Comparison of ENCODE assay signal across 15 mouse cellular contexts in the genomic region with DNA sequence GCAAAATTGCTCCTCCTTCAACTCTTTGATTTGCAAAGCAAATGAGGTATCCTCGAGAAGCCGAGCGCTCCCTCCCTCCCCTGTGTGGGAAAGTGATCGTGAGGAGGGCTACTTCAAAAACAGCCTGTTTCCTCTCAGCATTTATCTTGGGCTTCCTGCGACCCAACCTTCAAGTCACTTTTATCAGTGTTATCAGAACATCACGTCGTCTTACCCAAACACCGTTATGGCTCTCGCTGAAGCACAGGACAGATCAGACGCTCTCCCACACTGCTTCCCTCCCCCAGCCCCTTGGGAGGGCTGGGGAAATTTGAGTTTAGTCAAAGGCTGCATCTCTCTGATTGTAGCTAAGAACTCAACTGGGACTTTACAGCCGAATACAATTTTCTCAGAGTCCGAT. TPM values are rescaled to one million over a fixed set of nuclear protein-coding genes. Genes with fewer than 3 reads are reported as not detected.
DNase-seq lines count a peak whose midpoint lies in the region; ATAC-seq and TF ChIP-seq lines count a peak whose summit lies in the region.
"Had no signal": no experiment of that assay in that cellular context is flagged by ENCODE, and none has a peak within 500 bp of the region (broad histone marks: within the 10 kb centered on the region; RNA-seq: fewer than 3 reads in every experiment).

No protein-coding gene starts in this region.

- H3K4me2 ChIP-seq in forebrain, embryonic 12.5 days: peak overlapping the region; percentile 21; the same call in 1 of the 2 replicates
- H3K4me2 ChIP-seq in forebrain, embryonic 15.5 days (replicated peaks): no peak overlapping the region
- H3K4me2 ChIP-seq in lung, postnatal 0 days (replicated peaks; ENCODE audit: low read depth, low read length): 0 out of 2 replicates have a peak overlapping the region, but pooled peaks have one; percentile 8
- no peak overlapping the region for H3K4me2 ChIP-seq in stomach, postnatal 0 days (replicated peaks; ENCODE audit: low read depth)
- H3K4me2 ChIP-seq: limb, embryonic 15.5 days had no signal

- no peak for ATAC-seq in forebrain, embryonic 12.5 days (ENCODE audit: low FRiP score)
- ATAC-seq in forebrain, embryonic 15.5 days (replicated peaks): no peak
- no peak for ATAC-seq in lung, postnatal 0 days
- no peak for ATAC-seq in stomach, postnatal 0 days (ENCODE audit: low FRiP score, low TSS enrichment)
- ATAC-seq: hindbrain, embryonic 16.5 days had no signal

- 9% methylated on average over 12 of the region's 12 CpGs for WGBS in forebrain, embryonic 12.5 days
- 7% methylated on average over 12 of the region's 12 CpGs for WGBS in forebrain, embryonic 15.5 days
- 10% methylated on average over 12 of the region's 12 CpGs for WGBS in lung, postnatal 0 days
- WGBS in stomach, postnatal 0 days: 19% methylated on average over 12 of the region's 12 CpGs

- no peak for TF ChIP-seq CTCF in lung, postnatal 0 days (IDR thresholded peaks at IDR 0.05)
- TF ChIP-seq CTCF in brain, embryonic 14.5 days (IDR thresholded peaks at IDR 0.05; ENCODE audit: borderline replicate concordance, extremely low read depth, insufficient read depth, insufficient read length): no peak
- no peak for TF ChIP-seq CTCF in stomach, postnatal 0 days (IDR thresholded peaks at IDR 0.05; ENCODE audit: low read depth)

- no peak overlapping the region for H3K27ac ChIP-seq in forebrain, embryonic 12.5 days
- H3K27ac ChIP-seq in forebrain, embryonic 15.5 days (replicated peaks): no peak overlapping the region
- no peak overlapping the region for H3K27ac ChIP-seq in lung, postnatal 0 days (ENCODE audit: low read length)
- no peak overlapping the region for H3K27ac ChIP-seq in stomach, postnatal 0 days (replicated peaks)
- H3K27ac ChIP-seq: layer of hippocampus, adult 2 months; limb, embryonic 15.5 days had no signal

- H3K36me3 ChIP-seq in forebrain, embryonic 12.5 days (replicated peaks): peaks cover 18% of the 10 kb centered on the region
- peaks cover 20% of the 10 kb centered on the region for H3K36me3 ChIP-seq in forebrain, embryonic 15.5 days
- H3K36me3 ChIP-seq in lung, postnatal 0 days (ENCODE audit: insufficient read depth, low read length): peaks cover 3% of the 10 kb centered on the region; the same call in 1 of the 2 replicates
- peaks cover 21% of the 10 kb centered on the region for H3K36me3 ChIP-seq in megakaryocyte, embryonic 14.5 days (replicated peaks; ENCODE audit: low read length)
- no peaks in the 10 kb centered on the region for H3K36me3 ChIP-seq in stomach, postnatal 0 days (ENCODE audit: control insufficient read depth, insufficient read depth, low read length)

- H3K4me3 ChIP-seq in forebrain, embryonic 12.5 days (replicated peaks): no peak overlapping the region
- no peak overlapping the region for H3K4me3 ChIP-seq in forebrain, embryonic 15.5 days
- H3K4me3 ChIP-seq in lung, postnatal 0 days (ENCODE audit: low read depth, low read length): no peak overlapping the region
- peak overlapping the region; percentile 34 for H3K4me3 ChIP-seq in megakaryocyte, embryonic 14.5 days (replicated peaks)
- H3K4me3 ChIP-seq in stomach, postnatal 0 days (ENCODE audit: low read depth, low read length): no peak overlapping the region
- H3K4me3 ChIP-seq: erythroblast, embryonic 14.5 days; layer of hippocampus, adult 2 months; limb, embryonic 15.5 days had no signal

- DNase-seq in lung, postnatal 0 days (ENCODE audit: low spot score): peak; percentile 5
- DNase-seq in lung, postnatal 14 days: no peak
- DNase-seq in brain, embryonic 14.5 days (ENCODE audit: low read depth): peak; percentile 39
- DNase-seq in right cerebral cortex, postnatal 36 days (ENCODE audit: low spot score in 2 of 2): no peak
- DNase-seq in stomach, postnatal 0 days (ENCODE audit: low spot score): no peak
- DNase-seq: adrenal gland, postnatal 14 days; cerebellum, adult 9-10 months; spleen, adult 18-20 months had no signal

- H3K27me3 ChIP-seq in forebrain, embryonic 12.5 days: no peaks in the 10 kb centered on the region
- no peaks in the 10 kb centered on the region for H3K27me3 ChIP-seq in forebrain, embryonic 15.5 days
- no peaks in the 10 kb centered on the region for H3K27me3 ChIP-seq in lung, postnatal 0 days (replicated peaks; ENCODE audit: insufficient read depth, low read length)
- H3K27me3 ChIP-seq in megakaryocyte, embryonic 14.5 days (replicated peaks): peaks cover 5% of the 10 kb centered on the region
- H3K27me3 ChIP-seq in stomach, postnatal 0 days (ENCODE audit: control insufficient read depth, insufficient read depth, low read length): no peaks in the 10 kb centered on the region
- H3K27me3 ChIP-seq: limb, embryonic 15.5 days had no signal

- TF ChIP-seq POLR2A in brain, embryonic 14.5 days (IDR thresholded peaks at IDR 0.05; ENCODE audit: borderline replicate concordance, extremely low read depth, insufficient read depth, insufficient read length, poor library complexity, severe bottlenecking): no peak

- H3K9me3 ChIP-seq in forebrain, embryonic 12.5 days: no peaks in the 10 kb centered on the region
- H3K9me3 ChIP-seq in forebrain, embryonic 15.5 days: no peaks in the 10 kb centered on the region
- H3K9me3 ChIP-seq in lung, postnatal 0 days (ENCODE audit: low read length): no peaks in the 10 kb centered on the region
- no peaks in the 10 kb centered on the region for H3K9me3 ChIP-seq in megakaryocyte, embryonic 14.5 days
- no peaks in the 10 kb centered on the region for H3K9me3 ChIP-seq in stomach, postnatal 0 days (ENCODE audit: control insufficient read depth, low read length)
- H3K9me3 ChIP-seq: limb, embryonic 15.5 days had no signal

- peaks cover 8% of the 10 kb centered on the region for H3K4me1 ChIP-seq in forebrain, embryonic 12.5 days
- H3K4me1 ChIP-seq in forebrain, embryonic 15.5 days: peaks cover 5% of the 10 kb centered on the region
- 0 out of 2 replicates have a peak, but pooled peaks cover 5% of the 10 kb centered on the region for H3K4me1 ChIP-seq in lung, postnatal 0 days (ENCODE audit: insufficient read depth, low read depth, low read length)
- H3K4me1 ChIP-seq in megakaryocyte, embryonic 14.5 days: peaks cover 50% of the 10 kb centered on the region
- H3K4me1 ChIP-seq in stomach, postnatal 0 days (replicated peaks; ENCODE audit: control insufficient read depth, insufficient read depth): no peaks in the 10 kb centered on the region
- H3K4me1 ChIP-seq: limb, embryonic 15.5 days had no signal

- H3K9ac ChIP-seq in forebrain, embryonic 12.5 days: no peak overlapping the region
- no peak overlapping the region for H3K9ac ChIP-seq in forebrain, embryonic 15.5 days (replicated peaks)
- no peak overlapping the region for H3K9ac ChIP-seq in lung, postnatal 0 days (replicated peaks; ENCODE audit: low read depth)
- H3K9ac ChIP-seq in stomach, postnatal 0 days (ENCODE audit: low read length): no peak overlapping the region
- H3K9ac ChIP-seq: limb, embryonic 15.5 days had no signal

- TF ChIP-seq EP300 in lung, postnatal 0 days (IDR thresholded peaks at IDR 0.05): no peak
- no peak for TF ChIP-seq EP300 in stomach, postnatal 0 days (optimal IDR thresholded peaks at IDR 0.05)

RNA-seq across cellular contexts. Expression of a gene that starts 12.9 kb away (rescaled TPM):
- 1.4 and 2.6 TPM in 2 replicates for polyA plus RNA-seq in forebrain, embryonic 12.5 days (2016; fragmentation: Nextera tagmentation; extraction: Ambion mirVana)
- polyA plus RNA-seq in forebrain, embryonic 15.5 days (2015; fragmentation: Nextera tagmentation; extraction: Ambion mirVana): 3.9 and 4.3 TPM in 2 replicates
- polyA plus RNA-seq in lung, postnatal 0 days (2015; fragmentation: Nextera tagmentation; extraction: Ambion mirVana): 0.64 and 0.79 TPM in 2 replicates
- 0.14 TPM in 1 of 2 replicates, not detected in the other for polyA plus RNA-seq in brain, embryonic 14.5 days (2012; rRNA removed)
- not detected in 2 replicates for polyA plus RNA-seq in megakaryocyte, embryonic 14.5 days (2012; ENCODE audit: insufficient read depth, low replicate concordance)
- 0.27 and 0.45 TPM in 2 replicates for polyA plus RNA-seq in stomach, postnatal 0 days (2015; fragmentation: Nextera tagmentation; extraction: Ambion mirVana)
- polyA plus RNA-seq: erythroblast, embryonic 14.5 days had no signal

RNA-seq across cellular contexts. Expression of a gene that starts 28.9 kb away (rescaled TPM):
- not detected in 2 replicates for polyA plus RNA-seq in forebrain, embryonic 12.5 days (2016; fragmentation: Nextera tagmentation; extraction: Ambion mirVana)
- not detected in 2 replicates for polyA plus RNA-seq in forebrain, embryonic 15.5 days (2015; fragmentation: Nextera tagmentation; extraction: Ambion mirVana)
- not detected in 2 replicates for polyA plus RNA-seq in lung, postnatal 0 days (2015; fragmentation: Nextera tagmentation; extraction: Ambion mirVana)
- polyA plus RNA-seq in brain, embryonic 14.5 days (2012; rRNA removed): not detected in 2 replicates
- 0.17 TPM in 1 of 2 replicates, not detected in the other for polyA plus RNA-seq in megakaryocyte, embryonic 14.5 days (2012; ENCODE audit: insufficient read depth, low replicate concordance)
- polyA plus RNA-seq in stomach, postnatal 0 days (2015; fragmentation: Nextera tagmentation; extraction: Ambion mirVana): not detected in 2 replicates
- polyA plus RNA-seq: erythroblast, embryonic 14.5 days; hindbrain, embryonic 16.5 days; limb, embryonic 15.5 days had no signal

RNA-seq across cellular contexts. Expression of a gene that starts 38.4 kb away (rescaled TPM):
- polyA plus RNA-seq in forebrain, embryonic 12.5 days (2016; fragmentation: Nextera tagmentation; extraction: Ambion mirVana): 120 and 145 TPM in 2 replicates
- 262 and 280 TPM in 2 replicates for polyA plus RNA-seq in forebrain, embryonic 15.5 days (2015; fragmentation: Nextera tagmentation; extraction: Ambion mirVana)
- polyA plus RNA-seq in lung, postnatal 0 days (2015; fragmentation: Nextera tagmentation; extraction: Ambion mirVana): 39.4 and 39.9 TPM in 2 replicates
- 79.4 and 100 TPM in 2 replicates for polyA plus RNA-seq in brain, embryonic 14.5 days (2012; rRNA removed)
- 1.6 and 5.8 TPM in 2 replicates for polyA plus RNA-seq in megakaryocyte, embryonic 14.5 days (2012; ENCODE audit: insufficient read depth, low replicate concordance)
- polyA plus RNA-seq in stomach, postnatal 0 days (2015; fragmentation: Nextera tagmentation; extraction: Ambion mirVana): 22.1 and 25.3 TPM in 2 replicates

Comparison
In these comparisons a context has a peak if more than half of its experiments do, and no peak if none do; other contexts are left out.
1. H3K4me2 ChIP-seq: peak in forebrain, embryonic 12.5 days (single experiment) and lung, postnatal 0 days (single experiment); none in forebrain, embryonic 15.5 days (single experiment) and stomach, postnatal 0 days (single experiment).
2. DNase-seq: peak in lung, postnatal 0 days (single experiment) and brain, embryonic 14.5 days (single experiment); none in lung, postnatal 14 days (single experiment), right cerebral cortex, postnatal 36 days (0 of 2) and stomach, postnatal 0 days (single experiment).